Mouse (Mus musculus): ENCODE results near the gene Cnst. TPM values are rescaled to one million over a fixed set of nuclear protein-coding genes. Genes with fewer than 3 reads are reported as not detected.

Cnst gene
- polyA plus RNA-seq, 1 experiment from 2014 or later: 11.3 TPM

- no peaks in the 10 kb centered on the region for H3K9me3 ChIP-seq (ENCODE audit: control insufficient read depth, low read length)
- H3K4me1 ChIP-seq (ENCODE audit: control insufficient read depth, insufficient read depth, low read length): peaks cover 19% of the 10 kb centered on the region
- no peak for ATAC-seq
- 91% methylated on average over 3 of the region's 3 CpGs for WGBS
- H3K27ac ChIP-seq (ENCODE audit: low read length): no peak overlapping the region
- no peak overlapping the region for H3K4me2 ChIP-seq (ENCODE audit: low read depth, low read length)
- no peaks in the 10 kb centered on the region for H3K36me3 ChIP-seq (ENCODE audit: control insufficient read depth, insufficient read depth, low read length)
- no peak overlapping the region for H3K4me3 ChIP-seq (ENCODE audit: low read length)
- no peaks in the 10 kb centered on the region for H3K27me3 ChIP-seq (replicated peaks; ENCODE audit: control insufficient read depth, insufficient read depth, low read length)
- H3K9ac ChIP-seq (ENCODE audit: low read depth, low read length): no peak overlapping the region
Measured at GRCm38 (mm10) chr1:179583090-179583489, 36.9 kb downstream of the Cnst start.

DNA sequence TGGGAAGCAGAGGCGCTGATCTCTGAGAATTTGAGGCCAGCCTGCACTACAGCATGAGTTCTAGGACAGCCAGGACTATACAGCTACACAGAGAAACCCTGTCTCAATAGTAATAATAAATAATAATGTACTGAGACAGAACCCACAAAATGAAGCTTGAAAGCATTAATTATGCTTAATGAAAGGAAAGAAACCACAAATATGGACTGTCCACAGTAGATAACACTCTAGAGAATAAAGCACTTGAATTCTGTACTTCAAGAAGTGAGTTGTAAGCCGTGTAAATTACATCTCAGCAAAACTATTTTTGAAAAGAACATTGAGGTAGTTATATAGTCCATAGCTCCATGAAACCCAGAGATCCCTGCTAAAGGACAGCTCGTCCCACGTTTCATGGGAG lies 38.0 kb downstream of the Cnst start:
- ATAC-seq: no peak
- 86% methylated on average over 4 of the region's 4 CpGs for WGBS

GRCm38 (mm10) chr1:179585646-179586045 lies 39.5 kb downstream of the Cnst start:
- no peak for ATAC-seq
- Histone ChIP-seq H3K4me2 (ENCODE audit: low read depth, low read length) (no peak overlapping the region), H3K9me3 (ENCODE audit: control insufficient read depth, low read length) (no peaks in the 10 kb centered on the region), H3K9ac (ENCODE audit: low read depth, low read length) (no peak overlapping the region), H3K4me1 (ENCODE audit: control insufficient read depth, insufficient read depth, low read length) (peaks cover 22% of the 10 kb centered on the region), H3K36me3 (ENCODE audit: control insufficient read depth, insufficient read depth, low read length) (no peaks in the 10 kb centered on the region), H3K4me3 (ENCODE audit: low read length) (no peak overlapping the region), H3K27ac (ENCODE audit: low read length) (no peak overlapping the region), H3K27me3 (replicated peaks; ENCODE audit: control insufficient read depth, insufficient read depth, low read length) (no peaks in the 10 kb centered on the region)
- WGBS: 88% methylated on average over 9 of the region's 9 CpGs

More for the DNA sequence above, 38.0 kb downstream of the Cnst start:
- H3K36me3 ChIP-seq (ENCODE audit: control insufficient read depth, insufficient read depth, low read length): no peaks in the 10 kb centered on the region
- H3K9me3 ChIP-seq (ENCODE audit: control insufficient read depth, low read length): no peaks in the 10 kb centered on the region
- H3K4me1 ChIP-seq (ENCODE audit: control insufficient read depth, insufficient read depth, low read length): peaks cover 22% of the 10 kb centered on the region
- no peak overlapping the region for H3K27ac ChIP-seq (ENCODE audit: low read length)
- no peak overlapping the region for H3K4me3 ChIP-seq (ENCODE audit: low read length)
- no peak overlapping the region for H3K9ac ChIP-seq (ENCODE audit: low read depth, low read length)
- no peak overlapping the region for H3K4me2 ChIP-seq (ENCODE audit: low read depth, low read length)
- H3K27me3 ChIP-seq (replicated peaks; ENCODE audit: control insufficient read depth, insufficient read depth, low read length): no peaks in the 10 kb centered on the region

- Histone ChIP-seq H3K27me3 (replicated peaks; ENCODE audit: control insufficient read depth, insufficient read depth, low read length) (no peaks in the 10 kb centered on the region), H3K4me1 (ENCODE audit: control insufficient read depth, insufficient read depth, low read length) (peaks cover 22% of the 10 kb centered on the region), H3K27ac (ENCODE audit: low read length) (no peak overlapping the region), H3K4me2 (ENCODE audit: low read depth, low read length) (no peak overlapping the region), H3K36me3 (ENCODE audit: control insufficient read depth, insufficient read depth, low read length) (no peaks in the 10 kb centered on the region), H3K9ac (ENCODE audit: low read depth, low read length) (no peak overlapping the region), H3K9me3 (ENCODE audit: control insufficient read depth, low read length) (no peaks in the 10 kb centered on the region), H3K4me3 (ENCODE audit: low read length) (no peak overlapping the region)
- WGBS: 31% methylated on average over 3 of the region's 3 CpGs
- peak; percentile 88 for ATAC-seq
Measured at GRCm38 (mm10) chr1:179586430-179587095, 40.4 kb downstream of the Cnst start.

DNA sequence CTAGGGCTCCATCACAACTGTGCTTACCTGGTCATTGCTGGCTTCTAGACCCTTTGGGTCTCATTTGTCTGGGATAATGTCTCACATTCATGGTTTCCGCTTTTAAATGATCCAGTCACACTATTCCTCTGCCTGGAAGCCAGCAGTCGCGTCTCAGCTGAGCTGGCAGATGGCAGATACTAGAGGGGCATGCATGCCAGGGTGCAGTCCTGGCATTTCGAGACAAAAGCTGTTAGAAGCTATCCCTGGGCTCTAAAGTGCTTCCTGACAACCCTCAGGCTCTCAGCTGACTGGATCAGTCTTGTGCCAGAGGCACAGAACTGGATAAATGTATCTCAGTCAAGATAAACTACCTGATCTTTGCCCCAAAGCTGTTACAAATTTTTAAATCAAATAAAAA lies 42.1 kb downstream of the Cnst start:
- ATAC-seq: no peak
- H3K27ac ChIP-seq (ENCODE audit: low read length): no peak overlapping the region
- WGBS: 87% methylated on average over 4 of the region's 4 CpGs

GRCm38 (mm10) chr1:179591639-179592038 lies 45.5 kb downstream of the Cnst start:
- Histone ChIP-seq H3K4me3 (ENCODE audit: low read length) (no peak overlapping the region), H3K4me2 (ENCODE audit: low read depth, low read length) (no peak overlapping the region), H3K4me1 (ENCODE audit: control insufficient read depth, insufficient read depth, low read length) (peaks cover 11% of the 10 kb centered on the region), H3K36me3 (ENCODE audit: control insufficient read depth, insufficient read depth, low read length) (0 out of 2 replicates have a peak, but pooled peaks cover 5% of the 10 kb centered on the region), H3K27ac (ENCODE audit: low read length) (no peak overlapping the region), H3K27me3 (replicated peaks; ENCODE audit: control insufficient read depth, insufficient read depth, low read length) (no peaks in the 10 kb centered on the region), H3K9me3 (ENCODE audit: control insufficient read depth, low read length) (no peaks in the 10 kb centered on the region), H3K9ac (ENCODE audit: low read depth, low read length) (no peak overlapping the region)
- WGBS: 80% methylated on average over 12 of the region's 12 CpGs
- ATAC-seq: no peak

More for the DNA sequence above, 42.1 kb downstream of the Cnst start:
- H3K9ac ChIP-seq (ENCODE audit: low read depth, low read length): no peak overlapping the region
- no peaks in the 10 kb centered on the region for H3K27me3 ChIP-seq (replicated peaks; ENCODE audit: control insufficient read depth, insufficient read depth, low read length)
- no peaks in the 10 kb centered on the region for H3K9me3 ChIP-seq (ENCODE audit: control insufficient read depth, low read length)
- 0 out of 2 replicates have a peak, but pooled peaks cover 5% of the 10 kb centered on the region for H3K36me3 ChIP-seq (ENCODE audit: control insufficient read depth, insufficient read depth, low read length)
- H3K4me1 ChIP-seq (ENCODE audit: control insufficient read depth, insufficient read depth, low read length): peaks cover 22% of the 10 kb centered on the region
- H3K4me3 ChIP-seq (ENCODE audit: low read length): no peak overlapping the region
- no peak overlapping the region for H3K4me2 ChIP-seq (ENCODE audit: low read depth, low read length)

DNA sequence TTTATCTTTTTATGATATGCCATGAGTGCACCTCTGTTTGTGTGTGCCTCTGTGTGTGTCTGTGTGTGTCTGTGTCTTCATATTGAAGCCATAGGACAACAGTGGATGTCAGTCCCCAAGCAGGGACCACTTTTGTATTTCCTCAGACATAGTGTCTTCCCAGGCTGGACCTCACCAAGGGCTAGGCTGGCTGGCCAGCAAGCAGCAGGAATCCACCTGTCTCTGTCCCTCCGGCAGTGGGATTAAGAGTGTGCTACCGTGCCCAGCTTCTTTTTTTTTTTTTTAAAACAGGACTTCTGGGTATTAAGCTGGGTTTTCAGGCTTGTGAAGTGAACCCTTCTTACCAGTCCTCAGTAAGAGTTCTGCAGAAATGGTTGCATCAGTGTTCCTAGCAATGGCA lies 46.0 kb downstream of the Cnst start:
- whole genome bisulfite sequencing: 87% methylated on average over 2 of the region's 2 CpGs

GRCm38 (mm10) chr1:179592972-179593371 lies 46.8 kb downstream of the Cnst start:
- H3K4me3 ChIP-seq (ENCODE audit: low read length): no peak overlapping the region
- H3K27ac ChIP-seq (ENCODE audit: low read length): no peak overlapping the region
- peaks cover 4% of the 10 kb centered on the region; the same call in 1 of the 2 replicates for H3K4me1 ChIP-seq (ENCODE audit: control insufficient read depth, insufficient read depth, low read length)
- no peaks in the 10 kb centered on the region for H3K9me3 ChIP-seq (ENCODE audit: control insufficient read depth, low read length)
- H3K9ac ChIP-seq (ENCODE audit: low read depth, low read length): no peak overlapping the region
- H3K4me2 ChIP-seq (ENCODE audit: low read depth, low read length): no peak overlapping the region
- 0 out of 2 replicates have a peak, but pooled peaks cover 5% of the 10 kb centered on the region for H3K36me3 ChIP-seq (ENCODE audit: control insufficient read depth, insufficient read depth, low read length)
- H3K27me3 ChIP-seq (replicated peaks; ENCODE audit: control insufficient read depth, insufficient read depth, low read length): no peaks in the 10 kb centered on the region
- ATAC-seq: no peak
- WGBS: 80% methylated on average over 7 of the region's 7 CpGs

More for the DNA sequence above, 46.0 kb downstream of the Cnst start:
- no peak for ATAC-seq
- no peak overlapping the region for H3K9ac ChIP-seq (ENCODE audit: low read depth, low read length)
- no peak overlapping the region for H3K4me2 ChIP-seq (ENCODE audit: low read depth, low read length)
- H3K4me3 ChIP-seq (ENCODE audit: low read length): no peak overlapping the region
- H3K4me1 ChIP-seq (ENCODE audit: control insufficient read depth, insufficient read depth, low read length): peaks cover 6% of the 10 kb centered on the region
- no peaks in the 10 kb centered on the region for H3K27me3 ChIP-seq (replicated peaks; ENCODE audit: control insufficient read depth, insufficient read depth, low read length)
- 0 out of 2 replicates have a peak, but pooled peaks cover 5% of the 10 kb centered on the region for H3K36me3 ChIP-seq (ENCODE audit: control insufficient read depth, insufficient read depth, low read length)
- no peaks in the 10 kb centered on the region for H3K9me3 ChIP-seq (ENCODE audit: control insufficient read depth, low read length)
- H3K27ac ChIP-seq (ENCODE audit: low read length): no peak overlapping the region

DNA sequence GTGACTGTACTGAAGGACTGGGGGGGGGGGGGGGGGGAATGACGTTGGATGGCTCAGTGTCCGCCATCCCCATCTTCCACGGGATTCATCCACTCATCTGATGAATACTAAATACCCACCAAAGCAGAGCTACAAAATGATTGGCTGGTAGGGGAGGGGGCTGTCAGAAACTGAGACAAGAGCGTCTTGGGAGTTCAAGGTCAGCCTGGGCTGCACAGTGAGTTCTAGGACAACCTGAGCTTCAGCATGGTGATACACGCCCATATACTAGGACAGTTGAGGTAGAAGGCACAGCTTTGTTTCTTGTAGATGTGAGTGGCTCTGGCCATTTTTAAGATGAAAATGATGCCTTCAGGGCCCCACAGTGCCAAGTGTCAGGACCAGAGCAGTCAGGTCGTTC lies 52.2 kb downstream of the Cnst start:
- WGBS: 88% methylated on average over 6 of the region's 6 CpGs
- no peak overlapping the region for H3K4me3 ChIP-seq (ENCODE audit: low read length)

DNA sequence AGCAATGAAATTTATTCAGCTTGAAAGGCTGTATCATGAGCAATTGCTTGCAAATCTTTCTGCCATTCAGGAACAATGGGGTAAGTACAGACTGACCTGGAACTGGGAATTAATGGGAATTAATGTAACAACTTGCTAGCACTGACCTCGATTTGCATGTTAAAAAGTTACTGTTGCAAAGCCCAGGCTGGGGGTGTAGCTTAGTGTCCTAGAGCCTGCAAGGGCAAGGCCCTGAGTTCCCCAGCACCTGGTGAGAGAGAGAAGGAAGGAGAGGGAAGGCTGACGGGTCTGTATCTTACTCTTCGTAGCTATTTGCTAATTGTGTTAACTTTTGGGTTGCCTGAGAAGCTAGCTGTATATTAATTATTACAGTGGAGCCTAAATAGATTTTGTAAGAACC lies 58.4 kb downstream of the Cnst start:
- H3K36me3 ChIP-seq (ENCODE audit: control insufficient read depth, insufficient read depth, low read length): no peaks in the 10 kb centered on the region
- H3K4me1 ChIP-seq (ENCODE audit: control insufficient read depth, insufficient read depth, low read length): no peaks in the 10 kb centered on the region
- no peak overlapping the region for H3K4me2 ChIP-seq (ENCODE audit: low read depth, low read length)
- H3K4me3 ChIP-seq (ENCODE audit: low read length): no peak overlapping the region
- H3K9ac ChIP-seq (ENCODE audit: low read depth, low read length): no peak overlapping the region
- no peaks in the 10 kb centered on the region for H3K27me3 ChIP-seq (replicated peaks; ENCODE audit: control insufficient read depth, insufficient read depth, low read length)
- ATAC-seq: no peak
- no peak overlapping the region for H3K27ac ChIP-seq (ENCODE audit: low read length)
- no peaks in the 10 kb centered on the region for H3K9me3 ChIP-seq (ENCODE audit: control insufficient read depth, low read length)
- WGBS: 69% methylated on average over 3 of the region's 3 CpGs

More for the DNA sequence above, 52.2 kb downstream of the Cnst start:
- Histone ChIP-seq H3K9me3 (ENCODE audit: control insufficient read depth, low read length) (no peaks in the 10 kb centered on the region), H3K27ac (ENCODE audit: low read length) (no peak overlapping the region), H3K4me1 (ENCODE audit: control insufficient read depth, insufficient read depth, low read length) (no peaks in the 10 kb centered on the region), H3K36me3 (ENCODE audit: control insufficient read depth, insufficient read depth, low read length) (no peaks in the 10 kb centered on the region), H3K9ac (ENCODE audit: low read depth, low read length) (no peak overlapping the region), H3K4me2 (ENCODE audit: low read depth, low read length) (no peak overlapping the region), H3K27me3 (replicated peaks; ENCODE audit: control insufficient read depth, insufficient read depth, low read length) (no peaks in the 10 kb centered on the region)
- ATAC-seq: no peak

Data from intestine, embryonic 16.5 days (tissue).